Mouse (Mus musculus) kidney, embryonic 15.5 days (tissue): ENCODE results near the gene Ntm. TPM values are rescaled to one million over a fixed set of nuclear protein-coding genes. Genes with fewer than 3 reads are reported as not detected.

Source experiments
- ATAC-seq: fragments of 200-750 bp; cut with Nextera tagmentation; replicated peaks from 2 replicates; pipeline ENCODE4 v1.8.0; 2017; ENCODE audit warnings: moderate TSS enrichment; ENCODE audit not compliant: low FRiP score
- H3K27ac ChIP-seq: fragments of 300-500 bp; sonication (generic); 2 replicates; pipeline ENCODE4 v1.5.1; 2015; ENCODE audit warnings: mild to moderate bottlenecking, inconsistent platforms
- H3K27me3 ChIP-seq: fragments of 300-500 bp; sonication (generic); 2 replicates; pipeline ENCODE4 v1.6.1; 2015; ENCODE audit warnings: inconsistent platforms
- H3K36me3 ChIP-seq: fragments of 300-500 bp; sonication (generic); 2 replicates; pipeline ENCODE4 v1.6.1; 2015; ENCODE audit warnings: inconsistent platforms
- H3K4me1 ChIP-seq: fragments of 300-500 bp; sonication (generic); 2 replicates; pipeline ENCODE4 v1.6.1; 2015; ENCODE audit warnings: inconsistent platforms
- H3K4me2 ChIP-seq: fragments of 300-500 bp; sonication (generic); 2 replicates; pipeline ENCODE4 v1.6.1; 2015; ENCODE audit warnings: moderate library complexity, mild to moderate bottlenecking, inconsistent platforms
- H3K4me3 ChIP-seq: fragments of 300-500 bp; sonication (generic); replicated peaks from 2 replicates; pipeline ENCODE4 v1.5.1; 2015; ENCODE audit warnings: mild to moderate bottlenecking, inconsistent platforms
- H3K9ac ChIP-seq: fragments of 300-500 bp; sonication (generic); 2 replicates; pipeline ENCODE4 v1.6.1; 2015; ENCODE audit warnings: mild to moderate bottlenecking, inconsistent platforms
- H3K9me3 ChIP-seq: fragments of 300-500 bp; sonication (generic); replicated peaks from 2 replicates; pipeline ENCODE4 v1.6.1; 2016; ENCODE audit warnings: inconsistent platforms
- WGBS: fragments of 180-500 bp; shearing (Covaris S2); methylation state at CpG from one replicate; pipeline ENCODE4 v1.1.7; 2015; ENCODE audit warnings: mixed read lengths; 5-methylcytosine and 5-hydroxymethylcytosine counted together
- polyA plus RNA-seq: library from polyadenylated mRNA; unstranded; fragments of >200 nt; fragmentation: Nextera tagmentation; extraction: Ambion mirVana; gene quantifications from 2 replicates; pipeline ENCODE4 v1.2.1, GENCODE M21; 2015

The Ntm gene
- polyA plus RNA-seq, 1 experiment from 2014 or later, result 45.5 TPM

GRCm38 (mm10) chr9:29671861-29672260 lies 291.1 kb downstream of the Ntm start:
- 77% methylated on average over 6 of the region's 6 CpGs for WGBS
- H3K27me3 ChIP-seq, result no peaks in the 10 kb centered on the region
- ATAC-seq, result no peak
- no peak overlapping the region for H3K9ac ChIP-seq
- no peak overlapping the region for H3K4me2 ChIP-seq
- H3K36me3 ChIP-seq, result no peaks in the 10 kb centered on the region
- H3K4me3 ChIP-seq, result no peak overlapping the region
- no peaks in the 10 kb centered on the region for H3K4me1 ChIP-seq
- no peaks in the 10 kb centered on the region for H3K9me3 ChIP-seq
- H3K27ac ChIP-seq, result no peak overlapping the region

DNA sequence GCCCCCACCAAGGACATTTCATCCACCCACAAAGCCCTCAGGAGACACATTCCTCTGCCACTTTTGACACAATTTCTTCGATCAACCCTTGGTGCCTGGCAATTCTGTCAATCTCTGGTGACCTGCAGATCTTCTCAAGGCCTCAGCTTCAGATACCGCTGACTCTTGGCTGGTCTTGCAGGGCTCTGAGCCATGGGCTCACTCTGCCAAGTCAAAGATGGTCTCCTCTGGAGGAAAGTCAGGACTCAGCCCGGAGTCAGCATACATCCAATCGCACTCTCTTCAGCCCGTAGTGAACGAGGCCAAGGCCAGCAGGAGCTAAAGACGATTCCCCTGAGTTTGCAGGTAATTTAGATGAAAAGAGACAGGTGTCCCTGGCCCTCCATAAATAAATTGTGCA lies 299.7 kb downstream of the Ntm start:
- H3K4me2 ChIP-seq, result no peak overlapping the region
- H3K9me3 ChIP-seq, result no peaks in the 10 kb centered on the region
- H3K27me3 ChIP-seq, result 0 out of 2 replicates have a peak, but pooled peaks cover 2% of the 10 kb centered on the region
- no peak overlapping the region for H3K9ac ChIP-seq
- no peak for ATAC-seq
- no peak overlapping the region for H3K27ac ChIP-seq
- no peak overlapping the region for H3K4me3 ChIP-seq
- H3K36me3 ChIP-seq, result no peaks in the 10 kb centered on the region
- 74% methylated on average over 7 of the region's 7 CpGs for WGBS
- no peaks in the 10 kb centered on the region for H3K4me1 ChIP-seq

GRCm38 (mm10) chr9:29661468-29662145 lies 301.3 kb downstream of the Ntm start:
- Histone ChIP-seq H3K27ac (no peak overlapping the region), H3K9ac (no peak overlapping the region), H3K27me3 (0 out of 2 replicates have a peak, but pooled peaks cover 2% of the 10 kb centered on the region), H3K4me2 (no peak overlapping the region), H3K9me3 (no peaks in the 10 kb centered on the region), H3K36me3 (no peaks in the 10 kb centered on the region), H3K4me3 (no peak overlapping the region), H3K4me1 (no peaks in the 10 kb centered on the region)
- ATAC-seq, result no peak
- WGBS, result 15% methylated on average over 3 of the region's 3 CpGs

DNA sequence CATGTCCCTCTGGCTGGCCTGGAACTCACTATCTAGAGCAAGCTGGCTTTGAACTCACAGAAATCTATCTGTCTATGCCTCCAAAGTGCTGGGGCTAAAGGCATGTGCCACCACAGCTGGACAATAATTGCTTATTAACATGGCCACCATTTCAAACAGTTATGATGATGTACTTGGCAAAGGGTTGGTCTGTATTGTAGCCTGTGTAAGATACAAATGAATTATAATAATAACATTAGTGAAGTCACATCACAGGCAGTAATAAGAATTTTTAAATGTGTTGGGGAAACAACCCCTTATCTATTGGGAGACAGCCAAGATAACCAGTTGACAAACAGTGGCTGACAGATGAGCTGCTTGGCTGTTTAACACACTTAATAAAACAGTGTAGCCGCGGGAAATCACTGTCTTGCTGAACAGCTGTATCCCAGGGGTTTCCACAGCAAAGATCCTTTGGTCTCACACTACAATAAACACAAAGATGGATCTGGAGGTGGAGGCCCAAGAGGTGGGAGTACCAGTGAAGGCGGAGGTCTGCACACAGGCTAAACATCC lies 302.8 kb downstream of the Ntm start:
- ATAC-seq, result no peak
- 0 out of 2 replicates have a peak, but pooled peaks cover 2% of the 10 kb centered on the region for H3K4me1 ChIP-seq
- no peak overlapping the region for H3K9ac ChIP-seq
- 0 out of 2 replicates have a peak, but pooled peaks cover 2% of the 10 kb centered on the region for H3K27me3 ChIP-seq
- WGBS, result 32% methylated on average over 3 of the region's 3 CpGs
- no peak overlapping the region for H3K4me2 ChIP-seq
- no peak overlapping the region for H3K4me3 ChIP-seq
- H3K9me3 ChIP-seq, result no peaks in the 10 kb centered on the region
- no peak overlapping the region for H3K27ac ChIP-seq
- no peaks in the 10 kb centered on the region for H3K36me3 ChIP-seq

DNA sequence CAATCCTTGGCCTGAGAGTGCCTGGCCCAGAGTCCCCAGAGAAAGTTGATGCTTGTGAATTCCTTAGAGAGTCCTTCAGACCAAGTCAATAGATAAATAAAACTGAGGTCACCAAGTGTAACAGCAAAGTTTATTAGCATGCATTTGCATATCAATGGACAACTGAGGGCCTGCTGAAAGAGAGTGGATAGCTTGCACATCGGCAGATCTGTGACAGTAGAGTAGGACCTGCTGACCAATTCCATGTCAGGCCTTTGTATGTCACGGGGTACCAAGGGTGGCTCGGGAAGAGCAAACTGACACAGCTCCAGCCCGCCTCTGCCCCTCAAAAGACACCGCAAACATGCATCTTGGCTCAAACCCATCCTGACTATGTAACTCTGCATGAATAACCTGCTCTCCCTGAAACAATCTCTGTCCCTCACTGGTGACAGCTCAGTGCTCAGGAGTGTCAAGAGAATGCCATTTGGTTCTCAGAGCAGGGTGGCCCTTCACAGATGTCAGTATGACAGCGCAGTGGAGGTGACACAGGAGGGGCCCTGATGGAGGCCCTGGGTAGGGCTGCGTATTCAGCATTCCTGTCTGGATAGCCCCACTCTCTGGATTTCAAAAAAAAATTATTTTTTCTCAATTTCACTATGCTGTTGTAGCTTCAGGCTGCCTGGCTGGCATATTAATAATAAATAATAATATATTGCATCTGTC lies 305.0 kb downstream of the Ntm start:
- no peaks in the 10 kb centered on the region for H3K9me3 ChIP-seq
- H3K4me1 ChIP-seq, result 0 out of 2 replicates have a peak, but pooled peaks cover 3% of the 10 kb centered on the region
- no peak overlapping the region for H3K9ac ChIP-seq
- H3K4me3 ChIP-seq, result no peak overlapping the region
- no peaks in the 10 kb centered on the region for H3K36me3 ChIP-seq
- 0 out of 2 replicates have a peak, but pooled peaks cover 2% of the 10 kb centered on the region for H3K27me3 ChIP-seq
- whole genome bisulfite sequencing, result 68% methylated on average over 7 of the region's 7 CpGs
- H3K27ac ChIP-seq, result no peak overlapping the region
- no peak for ATAC-seq
- H3K4me2 ChIP-seq, result no peak overlapping the region

DNA sequence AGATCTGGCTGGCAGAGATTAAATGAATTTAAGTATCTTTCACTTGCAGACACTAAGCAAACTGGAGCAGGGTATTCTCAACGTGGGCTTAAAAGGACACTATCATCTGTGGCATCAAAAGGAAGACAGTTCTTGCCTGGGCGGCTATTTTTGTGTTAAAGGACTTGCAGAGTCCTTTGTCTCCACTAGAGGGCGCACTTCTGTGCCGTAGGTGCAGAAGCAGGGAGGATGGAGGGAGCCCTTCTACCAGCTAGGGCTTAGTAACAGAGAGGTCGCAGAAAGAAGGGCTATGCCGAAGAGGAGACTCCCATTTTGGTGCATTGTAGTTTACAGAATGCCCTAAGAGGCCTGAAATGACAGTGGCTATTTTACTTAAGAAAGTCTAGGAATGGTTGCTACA lies 308.1 kb downstream of the Ntm start:
- Histone ChIP-seq H3K4me3 (no peak overlapping the region), H3K27ac (no peak overlapping the region), H3K36me3 (no peaks in the 10 kb centered on the region), H3K4me2 (no peak overlapping the region), H3K27me3 (0 out of 2 replicates have a peak, but pooled peaks cover 2% of the 10 kb centered on the region), H3K9ac (no peak overlapping the region), H3K9me3 (no peaks in the 10 kb centered on the region), H3K4me1 (0 out of 2 replicates have a peak, but pooled peaks cover 3% of the 10 kb centered on the region)
- WGBS, result 16% methylated on average over 6 of the region's 6 CpGs
- no peak for ATAC-seq

GRCm38 (mm10) chr9:29653678-29654235 lies 309.2 kb downstream of the Ntm start:
- 0 out of 2 replicates have a peak, but pooled peaks cover 3% of the 10 kb centered on the region for H3K4me1 ChIP-seq
- H3K27me3 ChIP-seq, result 0 out of 2 replicates have a peak, but pooled peaks cover 1% of the 10 kb centered on the region
- 62% methylated on average over 14 of the region's 14 CpGs for WGBS
- no peak overlapping the region for H3K4me2 ChIP-seq
- no peak overlapping the region for H3K27ac ChIP-seq
- no peak for ATAC-seq
- H3K4me3 ChIP-seq, result no peak overlapping the region
- no peaks in the 10 kb centered on the region for H3K36me3 ChIP-seq
- no peak overlapping the region for H3K9ac ChIP-seq
- H3K9me3 ChIP-seq, result no peaks in the 10 kb centered on the region

- Histone ChIP-seq H3K36me3 (no peaks in the 10 kb centered on the region), H3K9ac (no peak overlapping the region), H3K4me3 (no peak overlapping the region), H3K9me3 (no peaks in the 10 kb centered on the region), H3K27ac (no peak overlapping the region), H3K27me3 (no peaks in the 10 kb centered on the region), H3K4me1 (0 out of 2 replicates have a peak, but pooled peaks cover 3% of the 10 kb centered on the region), H3K4me2 (no peak overlapping the region)
- ATAC-seq, result no peak
- WGBS, result 81% methylated on average over 7 of the region's 7 CpGs
Measured at GRCm38 (mm10) chr9:29652854-29653253, 310.1 kb downstream of the Ntm start.

- H3K4me1 ChIP-seq, result 0 out of 2 replicates have a peak, but pooled peaks cover 3% of the 10 kb centered on the region
- H3K4me3 ChIP-seq, result no peak overlapping the region
- no peaks in the 10 kb centered on the region for H3K9me3 ChIP-seq
- H3K27me3 ChIP-seq, result no peaks in the 10 kb centered on the region
- no peak overlapping the region for H3K4me2 ChIP-seq
- H3K36me3 ChIP-seq, result no peaks in the 10 kb centered on the region
- 44% methylated on average over 5 of the region's 5 CpGs for WGBS
- no peak for ATAC-seq
- H3K27ac ChIP-seq, result no peak overlapping the region
- H3K9ac ChIP-seq, result no peak overlapping the region
Measured at GRCm38 (mm10) chr9:29651856-29652255, 311.1 kb downstream of the Ntm start.

DNA sequence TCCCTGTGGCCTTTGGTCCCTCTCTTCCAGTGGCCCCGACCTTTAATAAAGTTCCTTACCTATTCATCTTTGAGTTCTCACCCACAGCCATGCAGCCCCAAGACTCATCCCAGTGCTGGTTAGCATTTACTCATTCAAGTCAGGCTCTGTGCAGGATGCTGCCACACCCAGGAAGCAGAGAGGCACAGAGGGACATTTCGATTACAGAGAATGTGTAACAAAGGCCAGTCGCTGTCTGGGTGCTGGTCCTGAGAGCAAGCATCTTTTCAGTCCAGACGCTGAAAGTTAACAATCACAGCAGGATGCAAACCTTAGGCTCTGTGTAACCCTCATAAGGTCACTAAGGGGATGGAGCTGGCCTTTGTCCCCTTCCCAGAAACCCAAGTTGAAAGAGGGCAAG lies 311.7 kb downstream of the Ntm start:
- 64% methylated on average over 4 of the region's 4 CpGs for WGBS

GRCm38 (mm10) chr9:29650679-29651078 lies 312.3 kb downstream of the Ntm start:
- H3K27ac ChIP-seq, result no peak overlapping the region
- 0 out of 2 replicates have a peak, but pooled peaks cover 3% of the 10 kb centered on the region for H3K4me1 ChIP-seq
- no peaks in the 10 kb centered on the region for H3K36me3 ChIP-seq
- 18% methylated on average over 4 of the region's 4 CpGs for WGBS
- H3K9me3 ChIP-seq, result no peaks in the 10 kb centered on the region
- H3K4me3 ChIP-seq, result no peak overlapping the region
- no peak overlapping the region for H3K4me2 ChIP-seq
- ATAC-seq, result no peak
- H3K9ac ChIP-seq, result no peak overlapping the region
- no peaks in the 10 kb centered on the region for H3K27me3 ChIP-seq

More for the DNA sequence above, 311.7 kb downstream of the Ntm start:
- no peak overlapping the region for H3K4me3 ChIP-seq
- no peak for ATAC-seq
- H3K9me3 ChIP-seq, result no peaks in the 10 kb centered on the region
- H3K4me1 ChIP-seq, result 0 out of 2 replicates have a peak, but pooled peaks cover 3% of the 10 kb centered on the region
- H3K27me3 ChIP-seq, result no peaks in the 10 kb centered on the region
- H3K36me3 ChIP-seq, result no peaks in the 10 kb centered on the region
- no peak overlapping the region for H3K4me2 ChIP-seq
- H3K27ac ChIP-seq, result no peak overlapping the region
- no peak overlapping the region for H3K9ac ChIP-seq

- no peak for ATAC-seq
- Histone ChIP-seq H3K4me3 (no peak overlapping the region), H3K4me1 (0 out of 2 replicates have a peak, but pooled peaks cover 3% of the 10 kb centered on the region), H3K9ac (no peak overlapping the region), H3K4me2 (no peak overlapping the region), H3K36me3 (no peaks in the 10 kb centered on the region), H3K27me3 (no peaks in the 10 kb centered on the region), H3K9me3 (no peaks in the 10 kb centered on the region), H3K27ac (no peak overlapping the region)
- 70% methylated on average over 5 of the region's 5 CpGs for WGBS
Measured at GRCm38 (mm10) chr9:29650266-29650665, 312.7 kb downstream of the Ntm start.
